Mouse (Mus musculus): ENCODE results near the gene Mgst3. TPM values are rescaled to one million over a fixed set of nuclear protein-coding genes. Genes with fewer than 3 reads are reported as not detected.
A peak's percentile ranks its signal among the peaks of the same experiment; 100 is the strongest.

The Mgst3 gene
- 11.8 and 15.4 TPM in 2 replicates for total RNA-seq (2014; fragmentation: Nextera tagmentation)
- 7.6 and 9.1 TPM in 2 replicates for total RNA-seq (2017)

DNA sequence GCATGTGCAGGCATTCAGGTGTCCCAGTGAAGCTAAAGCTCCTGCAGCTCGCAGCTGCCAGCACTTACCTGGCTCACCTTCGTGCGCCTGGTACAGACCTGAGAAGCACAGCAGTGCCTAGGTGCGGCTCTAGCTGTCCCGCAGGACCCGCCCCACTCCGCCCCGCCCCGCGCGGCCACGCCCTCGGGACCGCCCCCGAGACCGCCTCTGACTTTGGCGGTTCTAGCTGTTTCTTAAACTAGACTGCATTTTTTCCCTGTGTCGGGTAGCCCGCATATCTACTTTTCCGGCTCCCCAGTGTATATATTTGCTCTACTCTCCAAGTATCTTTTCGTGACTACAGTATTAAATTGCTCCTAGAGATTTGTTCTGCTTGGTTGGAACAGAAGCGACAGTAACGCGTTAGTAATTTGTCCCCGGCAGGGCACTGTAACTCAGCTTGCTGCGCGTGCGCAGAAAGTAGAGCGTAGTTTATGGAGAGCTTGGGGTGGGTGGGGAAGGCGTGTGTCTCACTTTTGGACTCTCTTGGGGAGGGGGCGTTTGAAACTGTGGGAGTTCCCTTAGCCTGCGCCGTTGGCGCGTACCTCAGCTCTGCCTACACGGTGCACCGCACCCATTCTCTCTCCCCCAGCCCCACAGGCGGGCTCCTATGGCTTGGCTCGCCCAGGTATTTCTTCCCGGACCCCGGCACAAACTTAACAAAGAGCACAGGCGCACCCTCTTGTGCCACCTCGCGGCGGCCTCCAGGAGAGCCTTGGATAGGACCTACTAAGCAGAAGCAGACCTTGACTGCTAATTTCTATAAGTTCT lies at the start of gene Mgst3:
TSS of gene Mgst3 (minus strand) at position 159 of the 810 bp plus-strand sequence.
- ATAC-seq (replicated peaks; ENCODE audit: poor library complexity, severe bottlenecking): peak; percentile 74

DNA sequence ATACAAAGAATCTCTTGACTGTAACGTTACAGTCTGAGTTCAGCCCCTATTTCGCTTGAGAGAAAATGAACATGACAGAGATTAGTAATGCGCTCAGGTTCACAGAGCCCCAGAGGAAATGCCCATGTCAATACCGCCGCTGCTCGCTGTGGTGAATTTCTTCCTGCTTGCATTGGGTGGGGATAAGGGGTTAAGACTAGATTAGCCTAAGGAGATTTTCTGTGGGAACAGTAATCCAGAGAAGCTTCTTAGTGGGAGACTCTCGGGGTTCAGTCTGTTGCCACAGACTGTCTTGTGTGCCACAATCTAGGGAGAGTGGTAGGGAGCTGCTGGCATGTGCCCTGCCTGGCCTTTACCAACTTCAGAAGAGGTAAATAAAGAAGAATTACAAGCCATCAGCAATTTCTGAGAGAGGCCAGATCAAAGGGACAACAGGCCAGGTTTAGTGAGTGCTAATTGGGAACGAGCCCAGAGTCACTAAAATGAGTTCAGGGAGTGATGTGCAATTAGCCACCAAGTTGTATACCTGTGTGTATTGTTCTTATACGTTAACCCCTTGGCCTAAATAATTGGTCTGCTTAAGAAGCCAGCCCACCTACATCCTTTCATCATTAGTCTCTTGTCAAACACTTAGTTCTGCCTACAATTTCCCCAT lies 44.7 kb upstream of the Mgst3 start:
- no peak for ATAC-seq (replicated peaks; ENCODE audit: poor library complexity, severe bottlenecking)

- no peak for ATAC-seq (replicated peaks; ENCODE audit: poor library complexity, severe bottlenecking)
These were observed 43.5 kb upstream of the Mgst3 start for GRCm38 (mm10) chr1:167437091-167437490.

DNA sequence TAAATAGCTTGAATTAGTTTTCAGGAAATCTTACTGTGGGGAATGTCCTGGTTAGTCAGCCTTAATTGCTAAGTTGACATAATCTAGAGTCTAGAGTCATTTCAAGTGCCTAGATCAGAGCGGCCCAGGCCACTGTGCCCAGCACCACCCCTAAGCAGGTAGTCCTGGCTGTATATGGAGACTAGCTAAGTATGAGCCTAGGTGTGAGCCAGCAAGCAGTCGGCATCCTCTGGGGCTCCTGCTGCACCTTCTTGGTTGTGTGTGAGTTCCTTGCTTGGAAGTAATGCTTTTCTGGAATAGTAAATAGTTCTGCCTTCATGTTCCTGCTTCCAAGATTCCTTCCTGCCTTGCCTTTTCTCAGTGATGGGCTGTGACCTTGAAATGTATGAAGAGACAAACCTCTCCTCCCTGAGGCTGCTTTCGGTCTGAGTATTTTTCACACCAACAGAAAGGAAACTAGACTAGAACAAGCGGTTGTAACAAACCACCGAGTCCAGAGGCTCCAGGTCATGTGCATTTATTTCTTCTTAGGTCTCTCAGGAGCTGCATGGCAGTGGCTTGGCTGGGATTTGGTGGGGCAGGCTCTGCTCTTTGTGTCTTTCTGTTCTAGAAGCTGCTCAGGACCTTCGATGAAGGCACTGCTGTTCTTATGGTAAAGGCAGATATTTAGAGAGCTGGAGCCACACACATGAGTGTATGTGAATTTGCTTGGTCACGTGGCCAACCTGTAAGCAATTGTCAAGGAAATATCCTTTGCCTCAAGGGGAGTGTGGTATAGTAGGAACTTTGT lies 42.7 kb upstream of the Mgst3 start:
- no peak for ATAC-seq (replicated peaks; ENCODE audit: poor library complexity, severe bottlenecking)

- no peak for ATAC-seq (replicated peaks; ENCODE audit: poor library complexity, severe bottlenecking)
These were observed 41.3 kb upstream of the Mgst3 start for GRCm38 (mm10) chr1:167434931-167435330.

DNA sequence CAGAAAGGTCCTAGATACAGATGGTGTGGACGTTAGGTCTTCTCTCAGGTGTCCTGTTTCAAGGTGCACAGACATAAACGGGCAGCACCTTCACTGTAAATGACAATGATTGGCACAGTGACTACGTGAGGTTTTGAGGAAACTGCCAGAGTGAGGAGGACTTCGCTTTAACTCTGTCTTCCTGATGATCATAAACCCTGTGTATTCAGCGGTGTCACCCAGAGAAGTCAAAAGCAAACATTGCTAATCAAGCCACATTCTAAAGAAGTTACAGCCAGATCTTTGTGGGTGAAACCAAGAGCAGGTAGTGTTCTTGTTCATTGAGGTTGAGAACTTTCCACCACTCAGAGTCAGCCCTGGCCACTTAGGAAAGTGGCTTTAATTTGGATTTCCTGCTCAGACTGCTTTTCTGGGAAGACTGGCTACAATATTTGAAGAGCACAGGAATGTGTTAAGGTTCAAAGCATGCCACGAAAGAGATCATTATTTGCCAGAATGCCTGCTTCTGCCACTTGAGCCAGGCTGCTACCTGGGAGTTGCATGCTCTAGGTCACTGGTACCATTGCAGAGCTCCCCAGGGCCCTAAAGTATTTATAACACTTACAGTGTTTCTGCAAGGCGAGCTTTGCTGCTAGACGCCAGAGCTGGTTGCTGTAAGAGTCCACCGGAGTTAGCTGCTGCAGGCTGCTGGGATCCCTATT lies 37.5 kb upstream of the Mgst3 start:
- no peak for ATAC-seq (replicated peaks; ENCODE audit: poor library complexity, severe bottlenecking)

- no peak for ATAC-seq (replicated peaks; ENCODE audit: poor library complexity, severe bottlenecking)
These were observed 33.0 kb upstream of the Mgst3 start for GRCm38 (mm10) chr1:167426681-167427080.

- ATAC-seq (replicated peaks; ENCODE audit: poor library complexity, severe bottlenecking): no peak
These were observed 31.9 kb upstream of the Mgst3 start for GRCm38 (mm10) chr1:167425572-167425971.

DNA sequence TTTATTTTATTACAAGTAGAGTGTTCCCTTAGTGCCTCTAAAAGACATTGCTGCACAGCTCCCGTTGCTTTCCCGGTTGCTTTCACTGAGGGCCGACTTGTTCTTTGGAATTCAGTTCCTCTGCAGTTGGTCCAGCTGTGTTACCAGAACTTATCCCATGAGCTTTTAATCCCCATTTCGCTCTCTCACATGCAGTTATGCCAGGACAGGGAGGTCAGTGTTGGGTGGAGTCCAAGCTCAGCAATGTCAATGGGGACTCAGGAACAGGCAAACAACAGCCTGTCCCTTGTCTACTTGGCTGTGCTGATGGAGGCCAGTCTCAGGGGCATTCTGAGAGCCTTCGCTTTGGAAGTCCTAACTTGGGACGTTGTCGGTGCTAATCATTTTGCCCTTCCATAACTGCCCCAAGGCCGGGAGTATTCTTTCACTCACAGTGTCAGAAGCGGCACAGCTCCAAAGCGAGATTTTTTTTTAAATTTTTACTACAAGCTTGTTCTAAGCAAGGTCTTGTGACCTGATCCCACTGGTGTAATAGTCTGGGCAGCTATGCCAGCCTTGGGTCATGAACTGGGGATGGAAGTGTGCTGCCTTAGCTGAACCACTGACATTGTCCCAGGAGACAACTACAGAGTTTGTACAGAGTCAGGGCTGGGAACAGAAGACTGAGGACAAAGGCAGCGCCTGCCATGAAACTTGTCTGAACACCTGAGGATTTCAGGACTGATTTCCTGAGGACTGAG lies 29.0 kb upstream of the Mgst3 start:
- no peak for ATAC-seq (replicated peaks; ENCODE audit: poor library complexity, severe bottlenecking)

GRCm38 (mm10) chr1:167414846-167415245 lies 21.2 kb upstream of the Mgst3 start:
- ATAC-seq (replicated peaks; ENCODE audit: poor library complexity, severe bottlenecking): peak; percentile 99

DNA sequence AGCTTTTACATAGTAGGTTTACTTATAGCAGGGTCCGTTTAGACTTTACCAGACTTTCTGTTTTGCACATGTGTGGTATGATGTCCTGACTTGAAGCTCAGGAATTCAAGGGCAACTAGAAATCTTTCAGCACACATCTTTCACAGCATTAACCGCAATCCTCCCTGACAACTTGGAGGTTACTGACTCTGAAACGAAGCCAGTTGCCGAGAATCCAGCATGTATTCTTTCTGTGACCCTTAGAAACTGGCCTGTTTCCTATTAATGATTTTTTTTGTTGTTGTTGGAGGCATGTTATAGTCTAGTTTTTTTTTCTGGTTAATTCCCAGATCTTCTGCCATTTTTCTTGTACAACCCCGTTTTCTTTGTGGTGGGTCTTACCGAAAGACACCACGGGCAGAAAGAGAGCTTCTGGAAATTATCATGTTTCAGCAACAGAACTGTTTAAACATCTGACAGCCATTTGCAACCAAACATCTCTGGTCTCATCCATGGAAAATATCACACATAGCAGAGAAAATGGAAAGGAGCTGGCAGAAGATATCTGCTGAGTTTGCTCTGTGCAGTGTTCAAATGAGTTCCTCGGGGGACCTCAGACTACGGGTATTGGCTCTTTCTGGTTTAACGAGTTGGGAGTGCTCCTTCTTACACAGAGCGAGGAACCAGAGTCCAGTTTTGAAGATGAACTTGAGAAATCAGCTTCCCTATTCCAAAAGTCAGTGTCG lies 18.5 kb upstream of the Mgst3 start:
- no peak for ATAC-seq (replicated peaks; ENCODE audit: poor library complexity, severe bottlenecking)

GRCm38 (mm10) chr1:167409601-167410000 lies 16.0 kb upstream of the Mgst3 start:
- ATAC-seq (replicated peaks; ENCODE audit: poor library complexity, severe bottlenecking): no peak

- no peak for ATAC-seq (replicated peaks; ENCODE audit: poor library complexity, severe bottlenecking)
These were observed 11.6 kb upstream of the Mgst3 start for GRCm38 (mm10) chr1:167405237-167405636.

GRCm38 (mm10) chr1:167393281-167393680 lies 360 bp downstream of the Mgst3 start:
- peak; percentile 26 for ATAC-seq (replicated peaks; ENCODE audit: poor library complexity, severe bottlenecking)

- ATAC-seq (replicated peaks; ENCODE audit: poor library complexity, severe bottlenecking): peak; percentile 61
These were observed 954 bp downstream of the Mgst3 start for GRCm38 (mm10) chr1:167392687-167393086.

DNA sequence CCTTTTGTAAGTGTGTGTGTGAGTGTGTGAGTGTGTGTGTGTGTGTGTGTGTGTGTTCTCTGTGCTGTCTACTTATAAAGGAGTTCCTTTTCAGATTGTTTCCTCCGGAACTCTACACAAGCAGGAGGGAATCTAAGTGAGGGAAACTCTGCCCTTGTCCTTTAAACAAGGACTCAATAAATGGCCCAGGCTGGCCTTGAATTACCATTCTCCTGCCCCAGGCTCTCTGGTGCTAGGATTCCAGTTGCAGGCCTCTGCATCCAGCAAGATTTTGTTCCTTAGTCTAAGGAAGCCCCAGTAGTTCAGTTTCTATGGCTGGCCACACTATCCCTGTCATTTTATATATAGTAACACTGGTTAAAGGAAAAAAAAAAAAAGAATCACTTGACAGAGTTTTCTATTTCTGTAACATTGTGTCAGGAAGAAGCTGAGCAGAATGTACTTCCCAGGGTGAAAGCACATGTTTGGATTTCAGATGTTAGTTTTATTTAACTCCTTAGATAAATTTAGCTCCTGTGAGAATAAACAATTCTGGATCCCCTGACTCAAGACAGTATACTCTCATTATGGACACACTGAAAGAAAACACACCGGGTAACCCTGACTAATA lies 1.5 kb downstream of the Mgst3 start:
- ATAC-seq (replicated peaks; ENCODE audit: poor library complexity, severe bottlenecking): no peak

- ATAC-seq (replicated peaks; ENCODE audit: poor library complexity, severe bottlenecking): no peak
These were observed 2.4 kb downstream of the Mgst3 start for GRCm38 (mm10) chr1:167391241-167391640.

- no peak for ATAC-seq (replicated peaks; ENCODE audit: poor library complexity, severe bottlenecking)
These were observed 3.3 kb downstream of the Mgst3 start for GRCm38 (mm10) chr1:167390381-167390780.

DNA sequence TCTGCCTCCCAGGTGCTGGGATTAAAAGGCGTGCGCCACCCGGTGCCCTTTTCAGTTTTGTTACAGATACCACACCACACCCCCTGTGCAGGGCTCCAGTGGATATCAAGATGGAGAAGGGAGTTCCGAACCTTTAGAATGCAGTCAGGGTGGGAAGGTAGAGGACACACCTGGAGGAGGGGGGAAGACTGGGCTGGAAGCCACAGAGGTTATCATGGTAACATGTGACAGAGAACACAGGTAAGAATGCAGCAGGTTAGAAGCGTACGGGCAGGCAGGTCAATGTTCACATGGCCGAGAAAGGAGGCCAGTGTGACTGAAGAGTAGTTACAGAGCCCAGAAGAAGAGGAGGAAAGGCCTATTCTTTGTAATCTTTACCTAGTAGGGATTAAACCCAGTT lies 4.1 kb downstream of the Mgst3 start:
- no peak for ATAC-seq (replicated peaks; ENCODE audit: poor library complexity, severe bottlenecking)

Measured in granulocyte monocyte progenitor cell, adult 5-6 weeks (primary cell).